In the genomic region with DNA sequence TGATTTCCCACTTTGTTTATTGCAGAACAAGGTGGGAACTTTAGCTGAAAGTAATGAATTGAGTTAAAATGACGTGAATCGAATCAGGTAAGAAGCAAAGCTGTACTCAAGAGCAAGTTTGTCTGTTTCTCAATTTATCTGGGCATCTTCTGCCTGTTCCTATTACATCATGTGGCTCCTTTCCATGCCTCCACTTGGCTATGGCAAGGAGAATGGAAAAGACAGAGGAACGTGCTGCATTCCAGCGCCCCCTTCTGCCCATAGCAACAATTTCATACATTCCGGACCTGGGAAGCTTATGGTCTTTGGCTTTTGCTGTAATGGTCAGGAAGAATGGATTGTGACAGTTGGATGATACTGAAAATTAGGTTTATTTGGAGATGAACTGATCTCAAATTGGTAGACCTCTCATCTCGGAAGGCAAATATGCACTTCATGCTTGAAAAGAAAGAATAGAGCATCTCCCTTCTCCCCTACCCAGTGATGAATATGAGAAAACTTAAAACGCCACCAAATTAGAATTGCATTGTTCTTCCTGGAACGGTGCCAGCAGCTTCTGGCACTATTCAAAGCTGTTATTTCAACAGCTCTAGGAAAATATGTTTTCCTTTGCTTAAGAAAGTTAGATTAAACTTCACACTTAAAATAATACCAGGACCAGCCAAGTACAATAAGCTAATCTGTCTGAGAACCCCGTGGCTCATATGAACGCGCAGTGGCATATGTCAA, we compare ENCODE assay signal across 9 mouse cellular contexts.
DNase-seq lines count a peak whose midpoint lies in the region; ATAC-seq lines count a peak whose summit lies in the region.
"Had no signal": no experiment of that assay in that cellular context is flagged by ENCODE, and none has a peak within 500 bp of the region (broad histone marks: within the 10 kb centered on the region; RNA-seq: fewer than 3 reads in every experiment).

No protein-coding gene starts in this region.

- no peak overlapping the region for H3K4me2 ChIP-seq in hindbrain, embryonic 14.5 days (replicated peaks)
- no peak overlapping the region for H3K4me2 ChIP-seq in hindbrain, embryonic 12.5 days (replicated peaks)
- H3K4me2 ChIP-seq in forebrain, embryonic 16.5 days (ENCODE audit: low read length) = no peak overlapping the region

- no peak for ATAC-seq in hindbrain, embryonic 14.5 days (ENCODE audit: low FRiP score)
- ATAC-seq in hindbrain, embryonic 12.5 days (ENCODE audit: low FRiP score) = no peak
- ATAC-seq in forebrain, embryonic 16.5 days = peak; percentile 82
- no peak for ATAC-seq in granulocyte monocyte progenitor cell, adult 5-6 weeks (replicated peaks; ENCODE audit: poor library complexity, severe bottlenecking)
- ATAC-seq in monocyte, adult 5-6 weeks (replicated peaks; ENCODE audit: insufficient number of reproducible peaks, low FRiP score, low TSS enrichment, poor library complexity, severe bottlenecking) = no peak

- no peaks in the 10 kb centered on the region for H3K4me1 ChIP-seq in hindbrain, embryonic 14.5 days (replicated peaks; ENCODE audit: control insufficient read depth, insufficient read depth, low read length)
- no peaks in the 10 kb centered on the region for H3K4me1 ChIP-seq in hindbrain, embryonic 12.5 days
- peaks cover 5% of the 10 kb centered on the region for H3K4me1 ChIP-seq in forebrain, embryonic 16.5 days (replicated peaks; ENCODE audit: control insufficient read depth, insufficient read depth, low read length)

- no peaks in the 10 kb centered on the region for H3K27me3 ChIP-seq in hindbrain, embryonic 14.5 days (ENCODE audit: control insufficient read depth, insufficient read depth, low read length)
- no peaks in the 10 kb centered on the region for H3K27me3 ChIP-seq in hindbrain, embryonic 12.5 days
- no peaks in the 10 kb centered on the region for H3K27me3 ChIP-seq in forebrain, embryonic 16.5 days (replicated peaks; ENCODE audit: control insufficient read depth, insufficient read depth, low read length)

- intact Hi-C loops in left cerebral cortex, postnatal 14 days (cut with DNase I) = loop anchor here (10.0 kb wide), 1 partner anchor 260 kb away; no protein-coding TSS in a partner anchor

- WGBS in hindbrain, embryonic 14.5 days = 52% methylated on average over 11 of the region's 11 CpGs
- WGBS in hindbrain, embryonic 12.5 days = 58% methylated on average over 11 of the region's 11 CpGs
- 35% methylated on average over 11 of the region's 11 CpGs for WGBS in forebrain, embryonic 16.5 days

- no peaks in the 10 kb centered on the region for H3K36me3 ChIP-seq in hindbrain, embryonic 14.5 days (replicated peaks; ENCODE audit: control insufficient read depth, insufficient read depth)
- no peaks in the 10 kb centered on the region for H3K36me3 ChIP-seq in hindbrain, embryonic 12.5 days
- no peaks in the 10 kb centered on the region for H3K36me3 ChIP-seq in forebrain, embryonic 16.5 days (ENCODE audit: control insufficient read depth, insufficient read depth)

- H3K9me3 ChIP-seq in hindbrain, embryonic 14.5 days (ENCODE audit: control insufficient read depth, low read length) = no peaks in the 10 kb centered on the region
- no peaks in the 10 kb centered on the region for H3K9me3 ChIP-seq in hindbrain, embryonic 12.5 days (replicated peaks)
- no peaks in the 10 kb centered on the region for H3K9me3 ChIP-seq in forebrain, embryonic 16.5 days (ENCODE audit: control insufficient read depth, low read length)

- H3K9ac ChIP-seq in hindbrain, embryonic 14.5 days = no peak overlapping the region
- H3K9ac ChIP-seq in hindbrain, embryonic 12.5 days = no peak overlapping the region
- H3K9ac ChIP-seq in forebrain, embryonic 16.5 days (replicated peaks; ENCODE audit: low read depth, low read length) = no peak overlapping the region

- DNase-seq in hindbrain, embryonic 14.5 days (ENCODE audit: low spot score) = peak; percentile 60
- DNase-seq in adrenal gland, postnatal 14 days = peak; percentile 33
- peak; percentile 65 to 81 for DNase-seq in left cerebral cortex, postnatal 14 days (ENCODE audit: low spot score in 2 of 2)
- no peak for DNase-seq in ovary, postnatal 36 days (ENCODE audit: low spot score)

- H3K4me3 ChIP-seq in hindbrain, embryonic 14.5 days (replicated peaks; ENCODE audit: low read length) = no peak overlapping the region
- H3K4me3 ChIP-seq in hindbrain, embryonic 12.5 days = no peak overlapping the region
- no peak overlapping the region for H3K4me3 ChIP-seq in forebrain, embryonic 16.5 days (replicated peaks; ENCODE audit: low read length)
- H3K4me3 ChIP-seq: myocyte had no signal

- no peak overlapping the region for H3K27ac ChIP-seq in hindbrain, embryonic 14.5 days
- H3K27ac ChIP-seq in hindbrain, embryonic 12.5 days = no peak overlapping the region
- H3K27ac ChIP-seq in forebrain, embryonic 16.5 days (ENCODE audit: low read length) = no peak overlapping the region
